Mouse (Mus musculus): ENCODE measurements around the gene Atrnl1. TPM values are rescaled to one million over a fixed set of nuclear protein-coding genes. Genes with fewer than 3 reads are reported as not detected.
"Not testable (repeated sequence)": the region's sequence is repeated elsewhere in the genome, so short reads cannot be mapped to it uniquely, and the experiment has no call there.

The Atrnl1 gene
- polyA plus RNA-seq, 1 experiment from 2014 or later, result 0.60 TPM

- Histone ChIP-seq H3K36me3 (ENCODE audit: control insufficient read depth, insufficient read depth) (no peaks in the 10 kb centered on the region), H3K4me2 (ENCODE audit: low read depth, low read length) (no peak overlapping the region), H3K4me1 (ENCODE audit: control insufficient read depth, low read depth, low read length) (no peaks in the 10 kb centered on the region), H3K9me3 (replicated peaks; ENCODE audit: control insufficient read depth, low read length) (no peaks in the 10 kb centered on the region), H3K27ac (ENCODE audit: low read length) (no peak overlapping the region), H3K4me3 (ENCODE audit: low read depth, low read length) (no peak overlapping the region), H3K27me3 (ENCODE audit: control insufficient read depth, insufficient read depth, low read depth, low read length) (no peaks in the 10 kb centered on the region), H3K9ac (ENCODE audit: low read depth, low read length) (no peak overlapping the region)
- ATAC-seq (ENCODE audit: low read depth), result no peak
- WGBS (ENCODE audit: insufficient replicate concordance), result 63% methylated on average over 4 of the region's 4 CpGs
Measured at GRCm38 (mm10) chr19:57868350-57868749, 257.5 kb downstream of the Atrnl1 start.

- 74% methylated on average over 13 of the region's 13 CpGs for WGBS (ENCODE audit: insufficient replicate concordance)
- Histone ChIP-seq H3K4me3 (ENCODE audit: low read depth, low read length) (no peak overlapping the region), H3K36me3 (ENCODE audit: control insufficient read depth, insufficient read depth) (no peaks in the 10 kb centered on the region), H3K27me3 (ENCODE audit: control insufficient read depth, insufficient read depth, low read depth, low read length) (no peaks in the 10 kb centered on the region), H3K9me3 (replicated peaks; ENCODE audit: control insufficient read depth, low read length) (no peaks in the 10 kb centered on the region), H3K4me1 (ENCODE audit: control insufficient read depth, low read depth, low read length) (no peaks in the 10 kb centered on the region), H3K9ac (ENCODE audit: low read depth, low read length) (no peak overlapping the region), H3K27ac (ENCODE audit: low read length) (no peak overlapping the region), H3K4me2 (ENCODE audit: low read depth, low read length) (no peak overlapping the region)
- ATAC-seq (ENCODE audit: low read depth), result no peak
Measured at GRCm38 (mm10) chr19:57870871-57871270, 260.0 kb downstream of the Atrnl1 start.

DNA sequence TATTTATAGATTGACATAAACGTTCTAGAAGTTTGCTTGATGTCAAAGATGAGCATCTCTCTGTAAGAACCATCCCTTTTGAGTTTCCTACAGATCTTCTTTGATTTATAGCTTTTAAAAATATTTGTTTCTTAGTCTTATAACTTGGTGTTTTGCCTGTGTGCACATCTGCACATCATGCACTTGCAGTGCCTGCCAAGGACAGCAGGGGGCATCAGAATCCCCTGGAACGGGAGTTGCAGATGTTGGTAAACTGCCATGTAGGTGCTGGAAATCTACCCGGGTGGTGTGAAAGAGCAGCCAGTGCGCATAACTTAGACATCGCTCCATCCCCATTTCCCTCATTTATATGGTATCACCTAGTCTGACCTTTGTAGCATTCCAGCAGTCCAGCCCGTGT lies 265.2 kb downstream of the Atrnl1 start:
- H3K9ac ChIP-seq (ENCODE audit: low read depth, low read length), result no peak overlapping the region
- no peaks in the 10 kb centered on the region for H3K27me3 ChIP-seq (ENCODE audit: control insufficient read depth, insufficient read depth, low read depth, low read length)
- ATAC-seq (ENCODE audit: low read depth), result no peak
- 73% methylated on average over 6 of the region's 6 CpGs for WGBS (ENCODE audit: insufficient replicate concordance)
- no peaks in the 10 kb centered on the region for H3K36me3 ChIP-seq (ENCODE audit: control insufficient read depth, insufficient read depth)
- no peaks in the 10 kb centered on the region for H3K9me3 ChIP-seq (replicated peaks; ENCODE audit: control insufficient read depth, low read length)
- no peak overlapping the region for H3K4me2 ChIP-seq (ENCODE audit: low read depth, low read length)
- no peak overlapping the region for H3K27ac ChIP-seq (ENCODE audit: low read length)
- H3K4me1 ChIP-seq (ENCODE audit: control insufficient read depth, low read depth, low read length), result no peaks in the 10 kb centered on the region
- no peak overlapping the region for H3K4me3 ChIP-seq (ENCODE audit: low read depth, low read length)

DNA sequence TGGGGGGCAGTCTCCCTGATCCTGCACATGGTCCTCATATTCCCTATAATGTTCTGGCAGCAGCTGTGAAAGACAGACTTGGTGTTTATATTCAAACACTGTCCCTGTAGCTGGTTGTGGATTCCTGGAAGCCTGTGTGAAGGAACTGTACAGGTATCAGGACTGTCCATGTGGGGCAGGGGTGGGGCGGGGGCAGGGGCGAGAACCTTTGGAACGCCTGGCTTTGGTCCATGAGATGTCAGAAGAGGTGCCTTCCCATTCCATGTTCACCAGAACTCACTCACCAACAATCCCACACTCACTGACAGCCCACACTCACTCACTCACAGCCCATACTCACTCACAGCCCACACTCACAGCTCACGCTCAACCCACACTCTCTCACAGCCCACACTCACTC lies 266.5 kb downstream of the Atrnl1 start:
- H3K4me1 ChIP-seq (ENCODE audit: control insufficient read depth, low read depth, low read length), result no peaks in the 10 kb centered on the region
- H3K4me2 ChIP-seq (ENCODE audit: low read depth, low read length), result no peak overlapping the region
- no peaks in the 10 kb centered on the region for H3K9me3 ChIP-seq (replicated peaks; ENCODE audit: control insufficient read depth, low read length)
- no peaks in the 10 kb centered on the region for H3K27me3 ChIP-seq (ENCODE audit: control insufficient read depth, insufficient read depth, low read depth, low read length)
- no peak for ATAC-seq (ENCODE audit: low read depth)
- 80% methylated on average over 4 of the region's 4 CpGs for WGBS (ENCODE audit: insufficient replicate concordance)
- H3K27ac ChIP-seq (ENCODE audit: low read length), result no peak overlapping the region
- no peak overlapping the region for H3K9ac ChIP-seq (ENCODE audit: low read depth, low read length)
- no peak overlapping the region for H3K4me3 ChIP-seq (ENCODE audit: low read depth, low read length)
- no peaks in the 10 kb centered on the region for H3K36me3 ChIP-seq (ENCODE audit: control insufficient read depth, insufficient read depth)

GRCm38 (mm10) chr19:57878583-57878982 lies 267.7 kb downstream of the Atrnl1 start:
- ATAC-seq (ENCODE audit: low read depth), result no peak
- whole genome bisulfite sequencing (ENCODE audit: insufficient replicate concordance), result 62% methylated on average over 9 of the region's 9 CpGs
- no peak overlapping the region for H3K27ac ChIP-seq (ENCODE audit: low read length)

GRCm38 (mm10) chr19:57879841-57880240 lies 269.0 kb downstream of the Atrnl1 start:
- not testable (repeated sequence) for H3K9ac ChIP-seq (ENCODE audit: low read depth, low read length); H3K4me1 ChIP-seq (ENCODE audit: control insufficient read depth, low read depth, low read length); H3K27me3 ChIP-seq (ENCODE audit: control insufficient read depth, insufficient read depth, low read depth, low read length); H3K36me3 ChIP-seq (ENCODE audit: control insufficient read depth, insufficient read depth); H3K27ac ChIP-seq (ENCODE audit: low read length); ATAC-seq (ENCODE audit: low read depth); H3K4me3 ChIP-seq (ENCODE audit: low read depth, low read length); H3K4me2 ChIP-seq (ENCODE audit: low read depth, low read length); H3K9me3 ChIP-seq (replicated peaks; ENCODE audit: control insufficient read depth, low read length)
- WGBS (ENCODE audit: insufficient replicate concordance), result 59% methylated on average over 1 of the region's 1 CpGs

More at GRCm38 (mm10) chr19:57878583-57878982, 267.7 kb downstream of the Atrnl1 start:
- H3K4me1 ChIP-seq (ENCODE audit: control insufficient read depth, low read depth, low read length), result no peaks in the 10 kb centered on the region
- H3K9ac ChIP-seq (ENCODE audit: low read depth, low read length), result no peak overlapping the region
- no peak overlapping the region for H3K4me3 ChIP-seq (ENCODE audit: low read depth, low read length)
- H3K4me2 ChIP-seq (ENCODE audit: low read depth, low read length), result no peak overlapping the region
- no peaks in the 10 kb centered on the region for H3K27me3 ChIP-seq (ENCODE audit: control insufficient read depth, insufficient read depth, low read depth, low read length)
- H3K36me3 ChIP-seq (ENCODE audit: control insufficient read depth, insufficient read depth), result no peaks in the 10 kb centered on the region
- no peaks in the 10 kb centered on the region for H3K9me3 ChIP-seq (replicated peaks; ENCODE audit: control insufficient read depth, low read length)

- Histone ChIP-seq H3K9ac (ENCODE audit: low read depth, low read length) (no peak overlapping the region), H3K9me3 (replicated peaks; ENCODE audit: control insufficient read depth, low read length) (no peaks in the 10 kb centered on the region), H3K36me3 (ENCODE audit: control insufficient read depth, insufficient read depth) (no peaks in the 10 kb centered on the region), H3K27ac (ENCODE audit: low read length) (no peak overlapping the region), H3K4me3 (ENCODE audit: low read depth, low read length) (no peak overlapping the region), H3K27me3 (ENCODE audit: control insufficient read depth, insufficient read depth, low read depth, low read length) (no peaks in the 10 kb centered on the region), H3K4me2 (ENCODE audit: low read depth, low read length) (no peak overlapping the region), H3K4me1 (ENCODE audit: control insufficient read depth, low read depth, low read length) (no peaks in the 10 kb centered on the region)
- WGBS (ENCODE audit: insufficient replicate concordance), result 73% methylated on average over 7 of the region's 7 CpGs
- peak; percentile 37; the same call in 1 of the 2 replicates for ATAC-seq (ENCODE audit: low read depth)
Measured at GRCm38 (mm10) chr19:57881927-57882326, 271.1 kb downstream of the Atrnl1 start.

DNA sequence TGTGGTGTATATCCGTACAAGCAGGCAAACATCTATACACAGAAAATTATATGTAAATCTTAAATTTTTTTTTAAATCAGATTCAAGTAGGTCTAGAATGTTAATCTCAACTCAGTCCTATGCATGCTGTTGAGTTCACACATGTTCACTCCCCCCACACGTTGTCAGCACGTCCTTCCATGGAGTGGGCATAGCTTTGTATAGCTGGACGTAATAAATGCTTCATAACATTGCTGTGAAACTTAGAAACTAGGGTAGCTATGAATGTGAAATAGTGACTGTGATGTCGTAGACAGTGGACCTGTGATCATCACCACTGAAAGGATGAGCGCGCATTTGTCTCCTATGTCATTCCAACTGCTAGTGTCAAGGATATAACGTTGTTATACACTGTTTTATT lies 278.0 kb downstream of the Atrnl1 start:
- H3K4me1 ChIP-seq (ENCODE audit: control insufficient read depth, low read depth, low read length), result no peaks in the 10 kb centered on the region
- ATAC-seq (ENCODE audit: low read depth), result no peak
- H3K27ac ChIP-seq (ENCODE audit: low read length), result no peak overlapping the region
- H3K36me3 ChIP-seq (ENCODE audit: control insufficient read depth, insufficient read depth), result no peaks in the 10 kb centered on the region
- no peak overlapping the region for H3K4me3 ChIP-seq (ENCODE audit: low read depth, low read length)
- no peaks in the 10 kb centered on the region for H3K9me3 ChIP-seq (replicated peaks; ENCODE audit: control insufficient read depth, low read length)
- H3K27me3 ChIP-seq (ENCODE audit: control insufficient read depth, insufficient read depth, low read depth, low read length), result no peaks in the 10 kb centered on the region
- WGBS (ENCODE audit: insufficient replicate concordance), result 72% methylated on average over 8 of the region's 8 CpGs
- no peak overlapping the region for H3K9ac ChIP-seq (ENCODE audit: low read depth, low read length)
- H3K4me2 ChIP-seq (ENCODE audit: low read depth, low read length), result no peak overlapping the region

- Histone ChIP-seq H3K27me3 (ENCODE audit: control insufficient read depth, insufficient read depth, low read depth, low read length) (no peaks in the 10 kb centered on the region), H3K4me2 (ENCODE audit: low read depth, low read length) (no peak overlapping the region), H3K36me3 (ENCODE audit: control insufficient read depth, insufficient read depth) (no peaks in the 10 kb centered on the region), H3K4me1 (ENCODE audit: control insufficient read depth, low read depth, low read length) (no peaks in the 10 kb centered on the region), H3K9ac (ENCODE audit: low read depth, low read length) (no peak overlapping the region), H3K9me3 (replicated peaks; ENCODE audit: control insufficient read depth, low read length) (no peaks in the 10 kb centered on the region), H3K27ac (ENCODE audit: low read length) (no peak overlapping the region), H3K4me3 (ENCODE audit: low read depth, low read length) (no peak overlapping the region)
- no peak for ATAC-seq (ENCODE audit: low read depth)
- 57% methylated on average over 3 of the region's 3 CpGs for WGBS (ENCODE audit: insufficient replicate concordance)
Measured at GRCm38 (mm10) chr19:57889741-57890140, 278.9 kb downstream of the Atrnl1 start.

Data from liver, embryonic 16.5 days (tissue).